Comparison of ENCODE assay signal across 9 mouse cellular contexts in genomic region chr10:57784131-57784875, GRCm38 (mm10). TPM values are rescaled to one million over a fixed set of nuclear protein-coding genes. Genes with fewer than 3 reads are reported as not detected.
DNase-seq lines count a peak whose midpoint lies in the region; ATAC-seq and TF ChIP-seq lines count a peak whose summit lies in the region.
"Had no signal": no experiment of that assay in that cellular context is flagged by ENCODE, and none has a peak within 500 bp of the region (broad histone marks: within the 10 kb centered on the region; RNA-seq: fewer than 3 reads in every experiment).

No protein-coding gene starts in this region.

- no peak for TF ChIP-seq POLR2A in brain, embryonic 14.5 days (IDR thresholded peaks at IDR 0.05; ENCODE audit: borderline replicate concordance, extremely low read depth, insufficient read depth, insufficient read length, poor library complexity, severe bottlenecking)

- no peak for ATAC-seq in heart, embryonic 14.5 days (ENCODE audit: insufficient number of reproducible peaks, insufficient read depth, low FRiP score, low read depth)
- no peak for ATAC-seq in liver, postnatal 0 days

- H3K4me3 ChIP-seq in forebrain, embryonic 10.5 days, result peak overlapping the region; percentile 51
- H3K4me3 ChIP-seq in heart, embryonic 14.5 days (ENCODE audit: control insufficient read depth in 1 of 2, insufficient read depth in 1 of 2, low read depth in 1 of 2, low read length in 2 of 2), result no peak overlapping the region
- H3K4me3 ChIP-seq in liver, postnatal 0 days (ENCODE audit: low read depth, low read length), result no peak overlapping the region
- H3K4me3 ChIP-seq: liver, embryonic 15.5 days had no signal

- H3K4me2 ChIP-seq in heart, embryonic 14.5 days (ENCODE audit: low read length), result peak overlapping the region; percentile 22; the same call in 1 of the 2 replicates
- H3K4me2 ChIP-seq in liver, postnatal 0 days (ENCODE audit: low read depth, low read length), result peak overlapping the region; percentile 3; the same call in 1 of the 2 replicates
- H3K4me2 ChIP-seq: liver, embryonic 15.5 days had no signal

- 3% methylated on average over 7 of the region's 7 CpGs for WGBS in forebrain, embryonic 10.5 days
- WGBS in heart, embryonic 14.5 days, result 25% methylated on average over 7 of the region's 7 CpGs
- WGBS in liver, postnatal 0 days (ENCODE audit: insufficient replicate concordance), result 32% methylated on average over 7 of the region's 7 CpGs

- H3K36me3 ChIP-seq in forebrain, embryonic 10.5 days (replicated peaks), result peaks cover 5% of the 10 kb centered on the region; the same call in 1 of the 2 replicates
- no peaks in the 10 kb centered on the region for H3K36me3 ChIP-seq in heart, embryonic 14.5 days (ENCODE audit: control insufficient read depth, insufficient read depth, low read length)
- no peaks in the 10 kb centered on the region for H3K36me3 ChIP-seq in liver, postnatal 0 days (replicated peaks; ENCODE audit: insufficient read depth, low read length)
- H3K36me3 ChIP-seq: liver, embryonic 15.5 days had no signal

- no peak for TF ChIP-seq CTCF in brain, embryonic 14.5 days (IDR thresholded peaks at IDR 0.05; ENCODE audit: borderline replicate concordance, extremely low read depth, insufficient read depth, insufficient read length)
- no peak for TF ChIP-seq CTCF in liver, postnatal 0 days (IDR thresholded peaks at IDR 0.05; ENCODE audit: low read depth)

- no peaks in the 10 kb centered on the region for H3K27me3 ChIP-seq in forebrain, embryonic 10.5 days (ENCODE audit: poor library complexity, severe bottlenecking)
- no peaks in the 10 kb centered on the region for H3K27me3 ChIP-seq in heart, embryonic 14.5 days (ENCODE audit: control insufficient read depth, insufficient read depth, low read length)
- H3K27me3 ChIP-seq in liver, postnatal 0 days (ENCODE audit: insufficient read depth, low read length), result no peaks in the 10 kb centered on the region

- H3K9ac ChIP-seq in heart, embryonic 14.5 days (ENCODE audit: low read length), result no peak overlapping the region
- no peak overlapping the region for H3K9ac ChIP-seq in liver, postnatal 0 days (replicated peaks)
- H3K9ac ChIP-seq: liver, embryonic 15.5 days had no signal

- H3K9me3 ChIP-seq in forebrain, embryonic 10.5 days, result 0 out of 2 replicates have a peak, but pooled peaks cover 3% of the 10 kb centered on the region
- H3K9me3 ChIP-seq in heart, embryonic 14.5 days (ENCODE audit: control insufficient read depth, low read length), result no peaks in the 10 kb centered on the region
- no peaks in the 10 kb centered on the region for H3K9me3 ChIP-seq in liver, postnatal 0 days (ENCODE audit: low read length)
- H3K9me3 ChIP-seq: liver, embryonic 15.5 days had no signal

- H3K27ac ChIP-seq in forebrain, embryonic 10.5 days, result peak overlapping the region; percentile 84
- H3K27ac ChIP-seq in heart, embryonic 14.5 days (replicated peaks in 1 of 2; ENCODE audit: control insufficient read depth in 1 of 2, insufficient read depth in 1 of 2, low read depth in 2 of 2, low read length in 2 of 2), result no peak overlapping the region
- no peak overlapping the region for H3K27ac ChIP-seq in liver, postnatal 0 days (ENCODE audit: low read depth)
- H3K27ac ChIP-seq: liver, embryonic 15.5 days had no signal

- H3K4me1 ChIP-seq in forebrain, embryonic 10.5 days, result peaks cover 57% of the 10 kb centered on the region
- H3K4me1 ChIP-seq in heart, embryonic 14.5 days (ENCODE audit: control insufficient read depth in 2 of 2, insufficient read depth in 2 of 2, low read length in 2 of 2), result peaks cover 0 to 3% of the 10 kb centered on the region in 2 experiments; a peak in 2 of 4 replicates
- no peaks in the 10 kb centered on the region for H3K4me1 ChIP-seq in liver, postnatal 0 days (ENCODE audit: insufficient read depth)
- H3K4me1 ChIP-seq: liver, embryonic 15.5 days had no signal

- TF ChIP-seq EP300 in liver, postnatal 0 days (IDR thresholded peaks at IDR 0.05; ENCODE audit: low read depth), result no peak

- DNase-seq in 3T3-L1 (ENCODE audit: low read depth, low spot score), result peak; percentile 39
- peak; percentile 98 for DNase-seq in brain, embryonic 14.5 days (ENCODE audit: low read depth)
- peak; percentile 86 for DNase-seq in forebrain, embryonic 10.5 days (ENCODE audit: extremely low spot score, low spot score)
- DNase-seq in kidney, postnatal 25 days, result peak; percentile 90
- peak; percentile 56 for DNase-seq in liver, postnatal 0 days
- DNase-seq in retina, adult 2 months (ENCODE audit: low read depth, low spot score), result peak; percentile 29
- no peak for DNase-seq in c-Kit-positive CD71-positive TER-119-positive erythroid progenitor cells, embryonic 14.5 days (ENCODE audit: low spot score)

RNA-seq across cellular contexts. Expression of gene Fabp7, which starts 0.4 kb away (rescaled TPM):
- polyA plus RNA-seq in brain, embryonic 14.5 days (2012; rRNA removed), result 924 and 1,133 TPM in 2 replicates
- polyA plus RNA-seq in forebrain, embryonic 10.5 days (2016; fragmentation: Nextera tagmentation; extraction: Ambion mirVana), result 140 and 229 TPM in 2 replicates
- polyA plus RNA-seq in heart, embryonic 14.5 days (2014; fragmentation: Nextera tagmentation; extraction: Ambion mirVana), result 10.5 and 10.9 TPM in 2 replicates
- polyA plus RNA-seq in liver, postnatal 0 days (2015; fragmentation: Nextera tagmentation; extraction: Ambion mirVana), result 7.9 TPM in 2 replicates

RNA-seq across cellular contexts. Expression of gene Smpdl3a, which starts 9.8 kb away (rescaled TPM):
- polyA plus RNA-seq in brain, embryonic 14.5 days (2012; rRNA removed), result 15.9 and 18.3 TPM in 2 replicates
- 5.1 and 5.9 TPM in 2 replicates for polyA plus RNA-seq in forebrain, embryonic 10.5 days (2016; fragmentation: Nextera tagmentation; extraction: Ambion mirVana)
- 42.2 and 43.7 TPM in 2 replicates for polyA plus RNA-seq in heart, embryonic 14.5 days (2014; fragmentation: Nextera tagmentation; extraction: Ambion mirVana)
- 40.0 and 40.7 TPM in 2 replicates for polyA plus RNA-seq in liver, postnatal 0 days (2015; fragmentation: Nextera tagmentation; extraction: Ambion mirVana)

Comparison
In these comparisons a context has a peak if more than half of its experiments do, and no peak if none do; other contexts are left out.
1. RNA of gene Fabp7, which starts 0.4 kb away (polyA plus RNA-seq): 924 to 1,133 TPM in brain, embryonic 14.5 days and 140 to 229 TPM in forebrain, embryonic 10.5 days; 10.5 to 10.9 TPM in heart, embryonic 14.5 days and 7.9 TPM in liver, postnatal 0 days; every median in the first group is over 10 times any median in the second.